Mouse (Mus musculus) MEL (cell line): Measurements from ENCODE around the gene Cldn3. TPM values are rescaled to one million over a fixed set of nuclear protein-coding genes. Genes with fewer than 3 reads are reported as not detected.

Source experiments
- DNase-seq: peaks from one replicate; pipeline ENCODE4 v3.0.0; 2011; ENCODE audit warnings: low read depth, low spot score
- H3K27ac ChIP-seq: 2 replicates; pipeline ENCODE4 v1.5.1; 2012; ENCODE audit warnings: low read depth, mild to moderate bottlenecking, control low read depth, low read length, moderate library complexity; ENCODE audit not compliant: control insufficient read depth
- H3K27me3 ChIP-seq, 2 experiments: fragments of 150-350 bp in 1 of 2; sonication (generic) in 1 of 2; 2 replicates each; pipeline ENCODE4 v1.6.1; 2012; ENCODE audit warnings: low read length in 2 of 2, mild to moderate bottlenecking in 2 of 2, improper control_type of control experiment in 1 of 2, moderate library complexity in 1 of 2; ENCODE audit not compliant: insufficient read depth in 2 of 2, control insufficient read depth in 1 of 2
- H3K36me3 ChIP-seq, 2 experiments: 2 replicates each; pipeline ENCODE4 v1.6.1; 2012 to 2014; ENCODE audit warnings: low read length in 2 of 2, improper control_type of control experiment in 1 of 2, inconsistent platforms in 1 of 2, mild to moderate bottlenecking in 1 of 2; ENCODE audit not compliant: insufficient read depth in 2 of 2, control insufficient read depth in 1 of 2
- H3K4me1 ChIP-seq, 2 experiments: fragments of 150-350 bp in 1 of 2; sonication (generic) in 1 of 2; 2 replicates each; pipeline ENCODE4 v1.6.1; 2012; ENCODE audit warnings: low read length in 2 of 2, improper control_type of control experiment in 1 of 2, mild to moderate bottlenecking in 1 of 2; ENCODE audit not compliant: insufficient read depth in 2 of 2, control insufficient read depth in 1 of 2
- H3K4me3 ChIP-seq, 2 experiments: fragments of 150-350 bp in 1 of 2; sonication (generic) in 1 of 2; 2 replicates each; pipeline ENCODE4 v1.5.1; 2012; ENCODE audit warnings: low read depth in 2 of 2, low read length in 2 of 2, mild to moderate bottlenecking in 2 of 2, moderate library complexity in 2 of 2, control low read depth in 1 of 2, improper control_type of control experiment in 1 of 2; ENCODE audit not compliant: control insufficient read depth in 1 of 2, insufficient read depth in 1 of 2
- H3K79me2 ChIP-seq: 2 replicates; pipeline ENCODE4 v1.6.1; 2012; ENCODE audit warnings: mild to moderate bottlenecking, low read length, moderate library complexity; ENCODE audit not compliant: control insufficient read depth, poor library complexity, insufficient read depth
- H3K9ac ChIP-seq: 2 replicates; pipeline ENCODE4 v1.6.1; 2012; ENCODE audit warnings: low read depth, mild to moderate bottlenecking, control low read depth, low read length, moderate library complexity; ENCODE audit not compliant: control insufficient read depth, poor library complexity, severe bottlenecking
- H3K9me3 ChIP-seq: fragments of 150-350 bp; sonication (generic); replicated peaks from 2 replicates; pipeline ENCODE4 v1.6.1; 2012; ENCODE audit warnings: mild to moderate bottlenecking, low read length, improper control_type of control experiment, moderate library complexity; ENCODE audit not compliant: insufficient read depth
- CHD2 ChIP-seq: IDR thresholded peaks from 2 replicates; pipeline ENCODE4 v1.6.1; 2011; ENCODE audit warnings: low read length, improper control_type of control experiment
- E2F4 ChIP-seq: IDR thresholded peaks from 2 replicates; pipeline ENCODE4 v1.6.1; 2011; ENCODE audit warnings: low read depth, low read length, improper control_type of control experiment, borderline replicate concordance
- ELF1 ChIP-seq: IDR thresholded peaks from 2 replicates; pipeline ENCODE4 v1.6.1; 2014; ENCODE audit warnings: low read depth, mild to moderate bottlenecking, inconsistent platforms, low read length, improper control_type of control experiment, moderate library complexity
- ETS1 ChIP-seq: IDR thresholded peaks from 2 replicates; pipeline ENCODE4 v1.6.1; 2012; ENCODE audit warnings: low read depth, mild to moderate bottlenecking, inconsistent platforms, low read length, improper control_type of control experiment, moderate library complexity
- MEF2A ChIP-seq: IDR thresholded peaks from 2 replicates; pipeline ENCODE4 v1.6.1; 2014; ENCODE audit warnings: low read depth, mild to moderate bottlenecking, inconsistent platforms, low read length, improper control_type of control experiment; ENCODE audit not compliant: poor library complexity, insufficient replicate concordance, severe bottlenecking; ENCODE audit errors: extremely low read depth
- MXI1 ChIP-seq: IDR thresholded peaks from 2 replicates; pipeline ENCODE4 v1.6.1; 2011; ENCODE audit warnings: mild to moderate bottlenecking, low read depth, low read length, improper control_type of control experiment
- MYB ChIP-seq: IDR thresholded peaks from 2 replicates; pipeline ENCODE4 v1.6.1; 2011; ENCODE audit warnings: mild to moderate bottlenecking, low read depth, low read length, improper control_type of control experiment
- MYC ChIP-seq: IDR thresholded peaks from 2 replicates; pipeline ENCODE4 v1.6.1; 2011; ENCODE audit warnings: low read depth, mild to moderate bottlenecking, low read length, improper control_type of control experiment, moderate library complexity
- POLR2A ChIP-seq, 2 experiments: IDR thresholded peaks; 2 replicates each; pipeline ENCODE4 v1.6.1; 2011 to 2012; ENCODE audit warnings: low read length in 2 of 2, mild to moderate bottlenecking in 2 of 2, control low read depth in 1 of 2, improper control_type of control experiment in 1 of 2, low read depth in 1 of 2, moderate library complexity in 1 of 2; ENCODE audit not compliant: control insufficient read depth in 1 of 2, insufficient read depth in 1 of 2, poor library complexity in 1 of 2
- POLR2AphosphoS2 ChIP-seq: IDR thresholded peaks from 2 replicates; pipeline ENCODE4 v1.6.1; 2011; ENCODE audit warnings: low read length, improper control_type of control experiment
- TAL1 ChIP-seq: IDR thresholded peaks from 2 replicates; pipeline ENCODE4 v1.6.1; 2012; ENCODE audit warnings: mild to moderate bottlenecking, inconsistent platforms, low read length, moderate library complexity, mixed read lengths
- UBTF ChIP-seq: IDR thresholded peaks from 2 replicates; pipeline ENCODE4 v1.6.1; 2012; ENCODE audit warnings: low read depth, mild to moderate bottlenecking, inconsistent platforms, low read length, improper control_type of control experiment, moderate library complexity, borderline replicate concordance; ENCODE audit not compliant: insufficient read depth
- USF2 ChIP-seq, 2 experiments: IDR thresholded peaks; 2 replicates each; pipeline ENCODE4 v1.6.1; 2011 to 2012; ENCODE audit warnings: improper control_type of control experiment in 2 of 2, low read length in 2 of 2, borderline replicate concordance in 1 of 2, inconsistent platforms in 1 of 2, low read depth in 1 of 2, mild to moderate bottlenecking in 1 of 2; ENCODE audit not compliant: insufficient read depth in 1 of 2
- ZNF384 ChIP-seq: IDR thresholded peaks from 2 replicates; pipeline ENCODE4 v1.6.1; 2012; ENCODE audit warnings: low read depth, mild to moderate bottlenecking, inconsistent platforms, low read length, improper control_type of control experiment
- polyA plus RNA-seq, 2 experiments: library from polyadenylated mRNA; stranded (reverse) in 1 of 2; unstranded in 1 of 2; fragments of >175 nt in 1 of 2; fragments of >200 nt in 1 of 2; gene quantifications; 2 replicates each; pipeline versions ENCODE4 v1.2.1 to v1.2.4; 2012; ENCODE audit warnings: low replicate concordance in 2 of 2, low read depth in 1 of 2; ENCODE audit not compliant: insufficient read length in 2 of 2, insufficient read depth in 1 of 2, missing spikeins in 1 of 2
- total RNA-seq: library from RNA; depleted of rRNA; stranded (reverse); fragments of 300-350 nt; gene quantifications from 2 replicates; pipeline ENCODE4 v1.2.3, GENCODE M21; 2012

The Cldn3 gene
- total and polyA plus RNA-seq, 3 experiments = 1.1 TPM; not detected in 2

DNA sequence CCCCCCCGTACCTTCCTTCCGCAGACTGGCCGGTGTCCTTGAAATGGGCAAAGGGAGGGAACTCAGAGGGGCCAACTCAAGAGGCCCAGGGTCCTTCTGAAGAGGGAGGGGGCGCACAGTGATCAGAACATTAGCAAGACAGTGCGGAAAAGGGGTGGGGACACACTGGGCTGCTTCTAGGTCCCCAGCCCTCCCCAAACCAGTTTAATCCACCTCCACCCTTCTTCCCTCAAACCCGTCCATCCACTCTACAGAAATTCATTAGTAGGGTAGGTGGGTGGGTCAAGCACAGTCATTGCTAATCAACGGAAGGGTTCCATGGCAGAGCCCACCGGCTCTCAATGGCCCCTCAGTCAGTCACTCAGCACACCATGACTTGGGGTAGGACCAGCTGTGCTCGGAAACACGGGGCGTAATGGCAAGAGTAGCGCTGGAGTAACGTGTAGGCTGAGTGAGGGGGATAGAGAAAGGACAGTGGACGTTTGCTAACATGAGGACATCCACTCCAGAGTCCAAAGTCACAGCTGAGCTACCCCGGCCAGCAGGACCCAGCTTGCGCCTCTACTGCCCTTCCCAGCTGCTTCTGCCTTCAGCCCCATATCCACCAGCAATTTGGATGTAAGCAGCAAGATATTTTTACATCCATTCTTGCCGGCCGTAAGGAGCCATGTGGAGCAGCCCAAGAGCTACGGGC, 40.6 kb upstream of the Cldn3 start:
- peaks cover 0 to 6% of the 10 kb centered on the region in 2 experiments; a peak in 3 of 4 replicates for H3K27me3 ChIP-seq
- DNase-seq = no peak
- no peak overlapping the region for H3K4me3 ChIP-seq
- H3K9me3 ChIP-seq = no peaks in the 10 kb centered on the region
- H3K27ac ChIP-seq = no peak overlapping the region
- no peaks in the 10 kb centered on the region for H3K36me3 ChIP-seq
- H3K79me2 ChIP-seq = no peaks in the 10 kb centered on the region
- H3K4me1 ChIP-seq = no peaks in the 10 kb centered on the region
- no peak overlapping the region for H3K9ac ChIP-seq
- 0 out of 4 replicates have a peak, but pooled peaks of 1 of the 2 experiments have one; percentile 18 for TF ChIP-seq POLR2A (IDR thresholded peaks at IDR 0.05; ENCODE audit: control insufficient read depth in 1 of 2, insufficient read depth in 1 of 2, low read depth in 1 of 2, low read length in 2 of 2, poor library complexity in 1 of 2)
- no peak for TF ChIP-seq POLR2AphosphoS2
- TF ChIP-seq, all 39 proteins: peak for 1

DNA sequence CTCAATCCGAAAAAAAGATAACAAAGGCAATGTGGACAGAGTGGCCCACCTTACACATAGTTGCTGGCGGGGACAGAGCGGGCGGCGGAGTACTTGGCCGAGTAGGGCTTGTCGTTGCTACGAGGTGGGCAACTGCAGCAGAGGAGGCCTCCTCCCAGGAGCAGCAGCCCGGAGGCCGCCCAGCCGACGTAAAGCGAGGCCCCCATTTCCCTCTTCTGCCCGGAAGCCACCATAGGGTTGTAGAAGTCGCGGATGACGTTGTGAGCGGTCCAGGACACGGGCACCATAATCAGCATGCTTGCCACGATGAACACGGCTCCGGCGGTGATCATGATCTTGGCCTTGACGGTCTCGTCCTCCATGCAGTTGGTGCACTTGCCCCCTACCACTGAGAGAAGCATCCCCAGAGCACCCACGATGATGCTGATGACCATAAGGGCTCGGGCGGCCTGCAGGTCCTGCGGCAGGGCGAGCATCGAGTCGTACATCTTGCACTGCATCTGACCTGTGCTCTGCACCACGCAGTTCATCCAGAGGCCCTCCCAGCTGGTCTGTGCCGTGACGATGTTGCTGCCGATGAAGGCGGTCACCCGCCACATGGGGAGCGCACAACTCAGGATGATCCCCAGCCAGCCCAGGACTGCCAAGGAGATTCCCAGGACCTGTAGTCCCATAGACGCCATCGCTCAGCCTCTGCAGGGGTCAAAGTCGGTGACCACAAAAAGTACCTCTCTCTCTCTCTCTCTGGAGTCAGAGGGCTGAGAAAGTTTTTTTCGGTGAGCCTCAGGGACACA, 39.8 kb upstream of the Cldn3 start:
- Histone ChIP-seq H3K27me3 (peaks cover 0 to 6% of the 10 kb centered on the region in 2 experiments; a peak in 3 of 4 replicates), H3K9me3 (no peaks in the 10 kb centered on the region), H3K27ac (no peak overlapping the region), H3K4me1 (no peaks in the 10 kb centered on the region), H3K4me3 (no peak overlapping the region), H3K9ac (no peak overlapping the region), H3K36me3 (no peaks in the 10 kb centered on the region), H3K79me2 (no peaks in the 10 kb centered on the region)
- DNase-seq = no peak
- TF ChIP-seq MYC (no peak), ETS1 (no peak), CHD2 (no peak), MEF2A (no peak), ZNF384 (no peak), USF2 (IDR thresholded peaks at IDR 0.05; ENCODE audit: borderline replicate concordance in 1 of 2, insufficient read depth in 1 of 2, low read depth in 1 of 2, low read length in 2 of 2) (no peak), MXI1 (no peak), E2F4 (no peak), TAL1 (no peak), ELF1 (no peak), MYB (no peak), UBTF (no peak)
- TF ChIP-seq, all 39 proteins: peak for 0
